Mouse (Mus musculus) heart, adult 2 months (tissue): ENCODE measurements around the gene Cdca8.

Experiments used
- CTCF ChIP-seq: fragments of 200-600 bp; IDR thresholded peaks from 2 replicates; pipeline ENCODE4 v1.8.1; 2022; ENCODE audit warnings: antibody characterized with exemption, mild to moderate bottlenecking, moderate library complexity
- POLR2A ChIP-seq: fragments of 200-500 bp; IDR thresholded peaks from 2 replicates; pipeline ENCODE4 v1.6.1; 2011; ENCODE audit warnings: mild to moderate bottlenecking, low read depth, low read length, control low read depth; ENCODE audit not compliant: insufficient read depth

DNA sequence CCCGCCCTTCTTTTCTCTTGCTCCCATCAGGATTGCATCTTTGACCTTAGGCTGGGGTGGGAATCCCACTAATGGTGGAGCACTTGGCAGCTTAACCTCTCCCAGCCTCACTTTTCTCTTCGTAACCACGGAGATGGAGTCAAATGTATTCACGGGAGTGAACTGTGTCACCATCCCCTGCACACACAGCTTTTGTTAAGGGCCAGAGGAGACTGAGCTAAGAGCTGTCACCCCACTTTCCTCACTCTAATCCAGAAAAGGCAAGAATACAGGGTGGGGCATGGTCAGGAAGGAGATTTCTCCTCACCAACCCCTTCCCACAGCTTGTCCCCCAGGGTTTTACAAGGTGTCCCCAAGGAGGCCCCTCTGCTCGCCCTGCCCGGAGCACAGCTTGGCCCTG, 45.3 kb downstream of the Cdca8 start:
- no peak for TF ChIP-seq CTCF
- no peak for TF ChIP-seq POLR2A
